Mouse (Mus musculus) testis, adult 2 months (tissue): ENCODE data around the gene Ppp2r5e.
A peak's percentile ranks its signal among the peaks of the same experiment; 100 is the strongest.

Experiments used
- CTCF ChIP-seq: fragments of 200-500 bp; IDR thresholded peaks from 2 replicates; pipeline ENCODE4 v1.5.1; 2012; ENCODE audit warnings: low read depth, mild to moderate bottlenecking, inconsistent platforms, low read length, moderate library complexity; ENCODE audit not compliant: control insufficient read depth, insufficient read depth, insufficient replicate concordance
- POLR2A ChIP-seq: fragments of 200-500 bp; IDR thresholded peaks from 2 replicates; pipeline ENCODE4 v1.6.1; 2012; ENCODE audit warnings: low read depth, mild to moderate bottlenecking, inconsistent platforms, low read length, moderate library complexity; ENCODE audit not compliant: control insufficient read depth

- peak; percentile 85 for TF ChIP-seq POLR2A
- TF ChIP-seq CTCF = no peak
These were observed at the start of gene Ppp2r5e for GRCm38 (mm10) chr12:75596154-75597002.
